Mouse (Mus musculus) gastrocnemius, adult 8-10 months (tissue): ENCODE measurements around the gene Hist1h2bb. TPM values are rescaled to one million over a fixed set of nuclear protein-coding genes. Genes with fewer than 3 reads are reported as not detected.
"Not testable (repeated sequence)": the region's sequence is repeated elsewhere in the genome, so short reads cannot be mapped to it uniquely, and the experiment has no call there.

Experiments
- DNase-seq, 2 experiments: peaks; one replicate each; pipeline ENCODE4 v3.0.0; 2022; ENCODE audit warnings: low spot score in 2 of 2
- total RNA-seq, 4 experiments: library from RNA; stranded (reverse); gene quantifications; 2 replicates each; pipeline ENCODE4 v1.2.4; 2022

The Hist1h2bb gene
- total RNA-seq, 4 experiments from 2014 or later, result 1.1 to 1.6 (median 1.4) TPM

- DNase-seq, result no peak
Measured at GRCm38 (mm10) chr13:23747892-23748288, 1.4 kb downstream of the Hist1h2bb start.

GRCm38 (mm10) chr13:23749563-23750121, 3.1 kb downstream of the Hist1h2bb start:
- no peak for DNase-seq

GRCm38 (mm10) chr13:23750839-23751477, 4.4 kb downstream of the Hist1h2bb start, which contains the start of gene Hist1h2ab:
Hist1h2ab (plus strand) TSS chr13:23751126.
- DNase-seq, result not testable (repeated sequence)

GRCm38 (mm10) chr13:23751478-23751956, 5.0 kb downstream of the Hist1h2bb start:
- DNase-seq, result no peak

- peak in 1 of 2 experiments; percentile 31 for DNase-seq
Measured at GRCm38 (mm10) chr13:23752067-23752741, 5.7 kb downstream of the Hist1h2bb start, which contains the start of gene Hist1h3b. Hist1h3b (plus strand) TSS chr13:23752267.

- no peak for DNase-seq
Measured at GRCm38 (mm10) chr13:23752742-23753172, 6.2 kb downstream of the Hist1h2bb start.

GRCm38 (mm10) chr13:23753314-23754078, 7.0 kb downstream of the Hist1h2bb start:
- no peak for DNase-seq

- no peak for DNase-seq
Measured at GRCm38 (mm10) chr13:23755000-23755399, 8.5 kb downstream of the Hist1h2bb start.

GRCm38 (mm10) chr13:23756790-23757189, 10.3 kb downstream of the Hist1h2bb start, which contains the start of gene Hist1h4b:
Hist1h4b (plus strand) TSS chr13:23757013.
- DNase-seq, result peak in 1 of 2 experiments; percentile 17

- DNase-seq, result no peak
Measured at GRCm38 (mm10) chr13:23757211-23757773, 10.8 kb downstream of the Hist1h2bb start.

GRCm38 (mm10) chr13:23757921-23758320, 11.4 kb downstream of the Hist1h2bb start:
- DNase-seq, result no peak

GRCm38 (mm10) chr13:23759251-23759771, 12.8 kb downstream of the Hist1h2bb start:
- no peak for DNase-seq

GRCm38 (mm10) chr13:23759916-23760239, 13.3 kb downstream of the Hist1h2bb start:
- DNase-seq, result no peak

GRCm38 (mm10) chr13:23760240-23760971, 13.9 kb downstream of the Hist1h2bb start:
- no peak for DNase-seq

GRCm38 (mm10) chr13:23760972-23761864, 14.7 kb downstream of the Hist1h2bb start, which contains the start of gene Hist1h4a:
Hist1h4a (minus strand) TSS chr13:23761230.
- DNase-seq, result peak; percentile 82 to 87

GRCm38 (mm10) chr13:23761871-23762821, 15.6 kb downstream of the Hist1h2bb start, which contains the start of gene Hist1h3a:
Hist1h3a (minus strand) TSS chr13:23762386.
- not testable (repeated sequence) for DNase-seq

GRCm38 (mm10) chr13:23763242-23763585, 16.7 kb downstream of the Hist1h2bb start:
- DNase-seq, result no peak
